Mouse (Mus musculus) left cerebral cortex, adult 18-20 months (tissue): ENCODE data around the gene Reln. TPM values are rescaled to one million over a fixed set of nuclear protein-coding genes. Genes with fewer than 3 reads are reported as not detected.

ENCODE experiments used
- DNase-seq, 2 experiments: peaks; one replicate each; pipeline ENCODE4 v3.0.0; 2021 to 2022; ENCODE audit warnings: low spot score in 2 of 2, mixed read lengths in 1 of 2
- total RNA-seq, 2 experiments: library from RNA; stranded (reverse); gene quantifications; 2 replicates each; pipeline ENCODE4 v1.2.3; 2021

Gene Reln
- total RNA-seq, 2 experiments from 2014 or later, result 80.8 to 81.6 TPM

GRCm38 (mm10) chr5:22127583-22127982 is 216.9 kb downstream of the Reln start:
- no peak for DNase-seq

GRCm38 (mm10) chr5:22119296-22119695 is 225.2 kb downstream of the Reln start:
- no peak for DNase-seq

- no peak for DNase-seq
Observed at GRCm38 (mm10) chr5:22118456-22118855, 226.0 kb downstream of the Reln start.

- no peak for DNase-seq
Observed at GRCm38 (mm10) chr5:22116922-22117321, 227.6 kb downstream of the Reln start.

- DNase-seq, result no peak
Observed at GRCm38 (mm10) chr5:22106811-22107485, 237.6 kb downstream of the Reln start.

GRCm38 (mm10) chr5:22094984-22095383 is 249.5 kb downstream of the Reln start:
- no peak for DNase-seq

- no peak for DNase-seq
Observed at GRCm38 (mm10) chr5:22094043-22094442, 250.5 kb downstream of the Reln start.

GRCm38 (mm10) chr5:22093157-22093865 is 251.2 kb downstream of the Reln start:
- no peak for DNase-seq

- DNase-seq, result no peak
Observed at GRCm38 (mm10) chr5:22080468-22080986, 264.0 kb downstream of the Reln start.

GRCm38 (mm10) chr5:22074971-22075370 is 269.5 kb downstream of the Reln start:
- DNase-seq, result no peak

- no peak for DNase-seq
Observed at GRCm38 (mm10) chr5:22072591-22072990, 271.9 kb downstream of the Reln start.

- DNase-seq, result no peak
Observed at GRCm38 (mm10) chr5:22059251-22059650, 285.3 kb downstream of the Reln start.

GRCm38 (mm10) chr5:22041825-22042224 is 302.7 kb downstream of the Reln start:
- DNase-seq, result no peak

GRCm38 (mm10) chr5:22039375-22040149 is 304.9 kb downstream of the Reln start:
- no peak for DNase-seq

- DNase-seq, result no peak
Observed at GRCm38 (mm10) chr5:22035201-22035600, 309.3 kb downstream of the Reln start.

GRCm38 (mm10) chr5:22033039-22033438 is 311.5 kb downstream of the Reln start:
- no peak for DNase-seq

- DNase-seq, result no peak
Observed at GRCm38 (mm10) chr5:22031653-22032052, 312.8 kb downstream of the Reln start.

GRCm38 (mm10) chr5:22028379-22028778 is 316.1 kb downstream of the Reln start:
- no peak for DNase-seq

- no peak for DNase-seq
Observed at GRCm38 (mm10) chr5:22027240-22027875, 317.1 kb downstream of the Reln start.

- DNase-seq, result no peak
Observed at GRCm38 (mm10) chr5:22025746-22026145, 318.8 kb downstream of the Reln start.

- DNase-seq, result no peak
Observed at GRCm38 (mm10) chr5:22024108-22024507, 320.4 kb downstream of the Reln start.
